Mouse (Mus musculus): ENCODE results near the gene Krt76.

DNA sequence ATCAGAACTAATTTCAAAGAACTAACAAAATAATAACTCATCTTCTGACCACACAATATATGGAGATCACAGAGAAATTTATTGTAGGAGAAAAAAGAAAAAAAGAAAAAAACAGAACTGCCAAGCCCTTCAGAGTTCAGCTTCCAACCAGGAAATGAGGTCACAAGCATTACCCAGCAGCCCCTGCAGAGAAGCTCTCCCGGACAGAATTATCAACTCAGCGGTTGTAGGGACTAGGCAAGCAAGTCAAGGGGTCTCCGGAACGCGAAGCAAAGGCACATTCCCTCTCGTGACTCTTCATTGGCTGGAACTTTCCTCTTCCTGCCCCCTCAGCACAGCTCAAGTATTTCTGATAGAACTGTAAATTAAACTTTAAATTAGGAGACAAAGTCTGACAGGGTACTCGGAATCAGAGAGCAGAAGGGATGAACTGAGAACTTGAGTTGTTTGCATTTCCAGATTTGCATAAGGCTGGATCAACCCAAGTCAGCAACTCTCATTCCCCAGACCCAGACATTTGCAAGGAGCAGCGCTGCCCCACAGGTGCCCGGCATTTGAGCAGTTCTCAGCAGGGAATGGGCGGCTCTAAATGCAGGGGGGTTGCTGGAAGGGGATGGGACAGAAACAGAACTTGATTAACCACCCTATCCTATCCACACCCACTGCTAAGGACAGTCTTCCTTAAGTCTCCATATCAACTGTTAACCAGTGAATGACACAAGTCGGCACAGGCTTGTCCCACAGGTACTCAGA lies 33.9 kb downstream of the Krt76 start:
- TF ChIP-seq CTCF (IDR thresholded peaks at IDR 0.05; ENCODE audit: low read depth) (no peak), EP300 (optimal IDR thresholded peaks at IDR 0.05) (no peak)

Measured in stomach, postnatal 0 days (tissue).